Comparison of ENCODE assay signal across 10 mouse cellular contexts in the genomic region with DNA sequence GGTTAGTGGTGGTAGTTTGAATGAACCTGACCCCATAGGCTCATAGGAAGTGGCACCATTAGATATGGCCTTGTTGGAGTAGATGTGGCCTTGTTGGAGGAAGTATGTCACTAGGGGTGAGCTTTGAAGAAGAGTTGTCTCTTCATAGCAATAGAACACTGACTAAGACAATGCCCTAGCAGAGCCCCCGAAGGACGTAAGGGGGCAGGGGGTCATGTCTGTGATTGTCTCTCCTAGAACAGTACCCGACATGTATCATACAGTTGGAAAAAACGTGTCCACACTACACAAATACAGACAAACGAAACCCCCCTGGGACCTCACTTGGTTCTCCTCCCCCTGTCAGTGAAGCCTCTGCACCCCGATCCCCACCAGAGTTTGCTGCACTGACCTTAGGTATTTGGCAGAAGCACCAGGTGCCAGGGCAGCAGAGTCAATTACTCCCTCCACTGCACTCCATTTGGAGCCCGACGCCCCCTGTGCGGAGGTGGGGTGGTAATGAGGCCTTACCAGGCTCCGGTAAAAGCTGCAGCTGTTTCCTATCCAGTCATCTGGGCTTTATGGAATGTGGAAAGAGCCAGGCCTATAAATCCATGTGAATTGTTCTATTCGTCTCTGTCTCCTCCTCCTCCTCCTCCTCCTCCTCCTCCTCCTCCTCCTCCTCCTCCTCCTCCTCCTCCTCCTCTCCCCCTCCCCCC. TPM values are rescaled to one million over a fixed set of nuclear protein-coding genes. Genes with fewer than 3 reads are reported as not detected.
DNase-seq lines count a peak whose midpoint lies in the region; ATAC-seq lines count a peak whose summit lies in the region.
"Had no signal": no experiment of that assay in that cellular context is flagged by ENCODE, and none has a peak within 500 bp of the region (broad histone marks: within the 10 kb centered on the region; RNA-seq: fewer than 3 reads in every experiment).

No protein-coding gene starts in this region.

- WGBS in kidney, embryonic 15.5 days: 16% methylated on average over 11 of the region's 11 CpGs
- WGBS in hindbrain, embryonic 14.5 days: 32% methylated on average over 11 of the region's 11 CpGs
- 39% methylated on average over 11 of the region's 11 CpGs for WGBS in midbrain, embryonic 13.5 days

- H3K36me3 ChIP-seq in kidney, embryonic 15.5 days: no peaks in the 10 kb centered on the region
- H3K36me3 ChIP-seq in hindbrain, embryonic 14.5 days (replicated peaks; ENCODE audit: control insufficient read depth, insufficient read depth): no peaks in the 10 kb centered on the region
- H3K36me3 ChIP-seq in midbrain, embryonic 13.5 days: no peaks in the 10 kb centered on the region
- H3K36me3 ChIP-seq: heart, embryonic 13.5 days had no signal

- peaks cover 30% of the 10 kb centered on the region for H3K4me1 ChIP-seq in kidney, embryonic 15.5 days
- H3K4me1 ChIP-seq in hindbrain, embryonic 14.5 days (replicated peaks; ENCODE audit: control insufficient read depth, insufficient read depth, low read length): peaks cover 3% of the 10 kb centered on the region; the same call in 1 of the 2 replicates
- H3K4me1 ChIP-seq in midbrain, embryonic 13.5 days (replicated peaks): peaks cover 27% of the 10 kb centered on the region

- no peak overlapping the region for H3K4me3 ChIP-seq in kidney, embryonic 15.5 days (replicated peaks)
- no peak overlapping the region for H3K4me3 ChIP-seq in hindbrain, embryonic 14.5 days (replicated peaks; ENCODE audit: low read length)
- no peak overlapping the region for H3K4me3 ChIP-seq in midbrain, embryonic 13.5 days (replicated peaks)
- H3K4me3 ChIP-seq: heart, embryonic 13.5 days had no signal

- peak overlapping the region; percentile 41 for H3K4me2 ChIP-seq in kidney, embryonic 15.5 days
- no peak overlapping the region for H3K4me2 ChIP-seq in hindbrain, embryonic 14.5 days (replicated peaks)
- H3K4me2 ChIP-seq in midbrain, embryonic 13.5 days (replicated peaks): no peak overlapping the region
- H3K4me2 ChIP-seq: heart, embryonic 13.5 days; liver, embryonic 11.5 days had no signal

- peak; percentile 82 for ATAC-seq in kidney, embryonic 15.5 days (replicated peaks; ENCODE audit: low FRiP score)
- ATAC-seq in hindbrain, embryonic 14.5 days (ENCODE audit: low FRiP score): peak; percentile 43; the same call in 1 of the 2 replicates
- ATAC-seq in midbrain, embryonic 13.5 days: peak; percentile 53; the same call in 1 of the 2 replicates
- ATAC-seq in inflammation-experienced regulatory T-cells, adult 6 months: no peak
- ATAC-seq in granulocyte monocyte progenitor cell, adult 5-6 weeks (replicated peaks; ENCODE audit: poor library complexity, severe bottlenecking): no peak

- H3K27ac ChIP-seq in kidney, embryonic 15.5 days: peak overlapping the region; percentile 72
- H3K27ac ChIP-seq in hindbrain, embryonic 14.5 days: no peak overlapping the region
- no peak overlapping the region for H3K27ac ChIP-seq in midbrain, embryonic 13.5 days
- H3K27ac ChIP-seq: heart, embryonic 13.5 days had no signal

- H3K27me3 ChIP-seq in kidney, embryonic 15.5 days: no peaks in the 10 kb centered on the region
- no peaks in the 10 kb centered on the region for H3K27me3 ChIP-seq in hindbrain, embryonic 14.5 days (ENCODE audit: control insufficient read depth, insufficient read depth, low read length)
- no peaks in the 10 kb centered on the region for H3K27me3 ChIP-seq in midbrain, embryonic 13.5 days

- H3K9me3 ChIP-seq in kidney, embryonic 15.5 days (replicated peaks): no peaks in the 10 kb centered on the region
- no peaks in the 10 kb centered on the region for H3K9me3 ChIP-seq in hindbrain, embryonic 14.5 days (ENCODE audit: control insufficient read depth, low read length)
- 0 out of 2 replicates have a peak, but pooled peaks cover 3% of the 10 kb centered on the region for H3K9me3 ChIP-seq in midbrain, embryonic 13.5 days

- DNase-seq in kidney, postnatal 25 days: no peak
- DNase-seq in embryo, embryonic 11 days: peak; percentile 67
- DNase-seq in hindbrain, embryonic 14.5 days (ENCODE audit: low spot score): no peak
- no peak for DNase-seq in T-cell, adult 2 months (ENCODE audit: low spot score)

- no peak overlapping the region for H3K9ac ChIP-seq in kidney, embryonic 15.5 days
- H3K9ac ChIP-seq in hindbrain, embryonic 14.5 days: no peak overlapping the region
- H3K9ac ChIP-seq in midbrain, embryonic 13.5 days (replicated peaks): no peak overlapping the region; the same call in 1 of the 2 replicates
- H3K9ac ChIP-seq: heart, embryonic 13.5 days had no signal

RNA-seq across cellular contexts. Expression of a gene that starts 10.7 kb away (rescaled TPM):
- polyA plus RNA-seq in kidney, embryonic 15.5 days (2015; fragmentation: Nextera tagmentation; extraction: Ambion mirVana): 4.9 and 5.1 TPM in 2 replicates
- 49.9 and 50.7 TPM in 2 replicates for polyA plus RNA-seq in hindbrain, embryonic 14.5 days (2014; fragmentation: Nextera tagmentation; extraction: Ambion mirVana)
- 49.8 and 53.5 TPM in 2 replicates for polyA plus RNA-seq in midbrain, embryonic 13.5 days (2015; fragmentation: Nextera tagmentation; extraction: Ambion mirVana)
- polyA plus RNA-seq in inflammation-experienced regulatory T-cells, adult 6 months (2017; shearing (Covaris generic)): under 1 TPM; 0.20 to 0.90 (median 0.68) TPM
- 3.4 and 4.0 TPM in 2 replicates for total RNA-seq in granulocyte monocyte progenitor cell, adult 5-6 weeks (2014; fragmentation: Nextera tagmentation)
- 0.88 and 1.8 TPM in 2 replicates for total RNA-seq in granulocyte monocyte progenitor cell, adult 5-6 weeks (2017)

Comparison
In these comparisons a context has a peak if more than half of its experiments do, and no peak if none do; other contexts are left out.
1. ATAC-seq: peak in kidney, embryonic 15.5 days (single experiment), hindbrain, embryonic 14.5 days (single experiment) and midbrain, embryonic 13.5 days (single experiment); none in inflammation-experienced regulatory T-cells, adult 6 months (single experiment) and granulocyte monocyte progenitor cell, adult 5-6 weeks (single experiment).